Mouse (Mus musculus): ENCODE results near the gene Fbxo40. TPM values are rescaled to one million over a fixed set of nuclear protein-coding genes. Genes with fewer than 3 reads are reported as not detected.

The Fbxo40 gene
- polyA plus RNA-seq, 1 experiment: not detected

DNA sequence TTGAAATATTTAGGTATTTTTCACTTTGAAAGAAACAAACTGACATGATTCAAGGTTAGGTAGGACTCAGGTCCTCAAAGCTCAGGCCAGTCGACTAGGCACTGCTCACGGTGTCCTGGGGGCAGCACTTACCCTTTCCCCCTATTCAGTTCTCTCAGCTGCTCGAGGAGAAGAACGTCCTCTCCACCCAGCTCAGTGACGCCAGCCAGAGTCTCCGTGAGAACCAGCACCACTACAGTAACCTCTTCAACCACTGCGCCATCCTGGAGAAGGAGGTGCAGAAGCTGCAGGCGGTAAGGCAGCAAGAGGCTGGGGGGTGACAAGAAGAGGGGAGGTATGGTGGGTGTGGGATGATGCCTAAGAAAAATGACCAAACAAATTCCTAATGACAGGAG lies 62.2 kb downstream of the Fbxo40 start:
- TF ChIP-seq CTCF (IDR thresholded peaks at IDR 0.05; ENCODE audit: insufficient read depth, low read depth, low read length) (no peak), POLR2A (IDR thresholded peaks at IDR 0.05; ENCODE audit: insufficient read depth, low read depth, low read length) (no peak)
- Histone ChIP-seq H3K27ac (ENCODE audit: insufficient read depth, low read depth, low read length) (no peak overlapping the region), H3K4me3 (ENCODE audit: insufficient read depth, low read depth, low read length) (no peak overlapping the region), H3K4me1 (ENCODE audit: control insufficient read depth, insufficient read depth, low read length) (no peaks in the 10 kb centered on the region)
- WGBS: 90% methylated on average over 8 of the region's 8 CpGs

DNA sequence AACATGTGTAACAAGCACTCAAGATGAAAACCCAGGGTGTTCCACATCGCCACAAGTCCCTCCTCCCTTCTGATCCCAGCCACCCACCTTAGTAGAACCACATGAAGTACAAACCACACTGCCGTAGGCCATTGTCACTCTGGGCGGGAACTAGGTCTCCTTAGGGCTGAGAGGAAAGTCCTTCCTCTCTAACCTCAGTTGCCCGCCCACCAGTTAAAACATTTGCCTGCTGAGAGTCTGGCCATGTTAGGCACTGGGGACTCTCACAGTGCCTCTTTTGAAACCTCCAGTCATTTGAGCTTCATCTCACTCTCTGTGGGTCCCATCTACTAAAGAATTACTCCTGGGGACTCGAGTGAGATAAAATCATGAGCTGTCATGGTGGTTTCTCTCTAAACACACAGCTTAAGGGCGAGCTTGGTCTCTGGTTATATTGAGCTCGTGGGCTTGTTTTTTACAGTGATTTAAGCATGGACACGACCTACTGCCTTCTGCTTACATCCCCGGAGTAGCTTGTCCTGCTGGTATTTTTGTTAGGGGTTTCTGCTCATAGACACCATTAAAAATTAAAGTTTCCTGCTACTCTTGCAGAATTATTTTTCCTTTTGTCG lies 62.7 kb downstream of the Fbxo40 start:
- no peak overlapping the region for H3K4me3 ChIP-seq (ENCODE audit: insufficient read depth, low read depth, low read length)
- WGBS: 90% methylated on average over 10 of the region's 10 CpGs
- H3K4me1 ChIP-seq (ENCODE audit: control insufficient read depth, insufficient read depth, low read length): no peaks in the 10 kb centered on the region
- H3K27ac ChIP-seq (ENCODE audit: insufficient read depth, low read depth, low read length): no peak overlapping the region
- TF ChIP-seq POLR2A (IDR thresholded peaks at IDR 0.05; ENCODE audit: insufficient read depth, low read depth, low read length): no peak
- TF ChIP-seq CTCF (IDR thresholded peaks at IDR 0.05; ENCODE audit: insufficient read depth, low read depth, low read length): no peak

DNA sequence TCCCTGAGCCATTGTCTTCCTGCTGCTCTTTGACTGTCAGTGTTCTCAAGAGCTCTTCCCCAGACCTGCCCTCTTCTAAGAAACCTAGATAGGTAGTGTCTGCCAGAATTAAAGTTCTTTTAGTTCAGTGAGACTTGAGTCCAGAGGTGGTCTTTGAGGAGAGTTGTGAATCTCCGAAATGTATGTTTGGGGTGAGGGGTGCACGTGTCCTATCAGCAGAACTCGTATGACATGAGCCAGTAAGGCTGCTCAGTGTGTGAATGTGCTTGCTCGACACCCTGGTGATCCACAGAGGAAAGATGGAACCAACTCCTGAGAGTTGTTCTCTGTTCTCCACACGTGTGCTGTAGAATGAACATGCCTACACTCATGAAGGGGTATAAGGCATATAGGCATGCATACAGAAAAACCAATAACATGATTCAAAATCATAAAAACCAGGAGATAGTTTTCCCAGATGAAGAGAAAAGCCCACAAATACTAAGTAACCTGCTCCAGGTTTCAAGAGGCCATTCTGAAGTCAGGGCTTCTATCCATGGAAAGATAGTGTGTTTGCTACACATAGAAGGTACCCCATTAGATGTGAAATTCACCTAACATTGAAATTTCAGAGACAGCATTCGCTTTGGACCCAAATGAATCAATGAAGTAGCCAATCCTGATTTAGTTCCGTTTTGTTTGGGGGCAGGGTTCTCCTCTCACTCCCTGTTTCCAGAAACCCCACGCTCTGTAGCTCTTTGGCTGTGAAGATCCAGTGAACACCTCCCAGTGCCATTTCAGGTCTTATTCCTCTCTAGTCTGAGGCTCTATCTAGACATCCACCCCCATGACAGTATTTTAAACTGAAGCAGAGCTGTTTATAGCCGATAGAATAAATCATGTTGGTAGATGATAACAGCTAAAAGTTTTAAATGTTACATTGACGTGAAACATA lies 63.5 kb downstream of the Fbxo40 start:
- Histone ChIP-seq H3K4me3 (ENCODE audit: insufficient read depth, low read depth, low read length) (no peak overlapping the region), H3K4me1 (ENCODE audit: control insufficient read depth, insufficient read depth, low read length) (no peaks in the 10 kb centered on the region), H3K27ac (ENCODE audit: insufficient read depth, low read depth, low read length) (no peak overlapping the region)
- WGBS: 91% methylated on average over 10 of the region's 10 CpGs
- TF ChIP-seq POLR2A (IDR thresholded peaks at IDR 0.05; ENCODE audit: insufficient read depth, low read depth, low read length): no peak
- TF ChIP-seq CTCF (IDR thresholded peaks at IDR 0.05; ENCODE audit: insufficient read depth, low read depth, low read length): no peak

DNA sequence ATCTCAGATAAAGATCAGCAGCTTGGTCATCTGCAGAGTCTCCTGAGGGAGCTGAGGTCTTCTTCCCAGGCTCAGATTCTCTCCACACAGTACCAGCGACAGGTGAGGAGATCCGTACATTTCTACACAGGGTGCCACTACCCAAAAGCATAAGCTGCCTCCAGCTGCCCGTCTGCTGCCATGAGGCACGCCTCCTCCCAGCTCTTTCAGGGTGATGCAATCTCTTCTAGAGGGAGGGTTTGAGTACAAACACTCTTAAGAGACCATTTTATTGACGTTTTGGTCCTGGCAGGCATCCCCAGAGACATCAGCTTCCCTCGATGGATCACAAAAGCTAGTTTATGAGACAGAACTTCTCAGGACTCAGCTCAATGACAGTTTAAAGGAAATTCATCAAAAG lies 64.5 kb downstream of the Fbxo40 start:
- TF ChIP-seq POLR2A (IDR thresholded peaks at IDR 0.05; ENCODE audit: insufficient read depth, low read depth, low read length) (no peak), CTCF (IDR thresholded peaks at IDR 0.05; ENCODE audit: insufficient read depth, low read depth, low read length) (no peak)
- Histone ChIP-seq H3K4me1 (ENCODE audit: control insufficient read depth, insufficient read depth, low read length) (no peaks in the 10 kb centered on the region), H3K4me3 (ENCODE audit: insufficient read depth, low read depth, low read length) (no peak overlapping the region), H3K27ac (ENCODE audit: insufficient read depth, low read depth, low read length) (no peak overlapping the region)
- 71% methylated on average over 6 of the region's 6 CpGs for WGBS

DNA sequence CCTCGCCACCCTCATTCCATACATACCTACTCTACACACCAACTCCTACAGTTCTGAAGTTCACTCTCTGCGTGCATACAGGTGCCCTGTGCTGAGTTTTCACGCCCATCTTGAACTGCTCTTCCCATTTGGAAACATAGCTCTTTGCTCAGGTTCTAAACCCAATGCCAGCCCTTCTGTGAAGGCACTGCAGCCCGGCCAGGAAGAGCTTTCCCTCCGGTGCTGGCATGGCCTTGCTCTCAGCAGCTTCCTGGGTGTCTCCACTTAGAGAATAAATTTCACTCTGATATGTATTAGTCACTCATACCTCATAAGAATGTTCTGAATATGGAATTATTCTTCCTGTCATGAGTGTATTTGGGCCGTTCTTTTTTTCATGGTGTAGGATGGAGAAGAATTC lies 64.9 kb downstream of the Fbxo40 start:
- no peaks in the 10 kb centered on the region for H3K4me1 ChIP-seq (ENCODE audit: control insufficient read depth, insufficient read depth, low read length)
- H3K4me3 ChIP-seq (ENCODE audit: insufficient read depth, low read depth, low read length): no peak overlapping the region
- H3K27ac ChIP-seq (ENCODE audit: insufficient read depth, low read depth, low read length): no peak overlapping the region
- WGBS: 93% methylated on average over 6 of the region's 6 CpGs
- no peak for TF ChIP-seq CTCF (IDR thresholded peaks at IDR 0.05; ENCODE audit: insufficient read depth, low read depth, low read length)
- no peak for TF ChIP-seq POLR2A (IDR thresholded peaks at IDR 0.05; ENCODE audit: insufficient read depth, low read depth, low read length)

DNA sequence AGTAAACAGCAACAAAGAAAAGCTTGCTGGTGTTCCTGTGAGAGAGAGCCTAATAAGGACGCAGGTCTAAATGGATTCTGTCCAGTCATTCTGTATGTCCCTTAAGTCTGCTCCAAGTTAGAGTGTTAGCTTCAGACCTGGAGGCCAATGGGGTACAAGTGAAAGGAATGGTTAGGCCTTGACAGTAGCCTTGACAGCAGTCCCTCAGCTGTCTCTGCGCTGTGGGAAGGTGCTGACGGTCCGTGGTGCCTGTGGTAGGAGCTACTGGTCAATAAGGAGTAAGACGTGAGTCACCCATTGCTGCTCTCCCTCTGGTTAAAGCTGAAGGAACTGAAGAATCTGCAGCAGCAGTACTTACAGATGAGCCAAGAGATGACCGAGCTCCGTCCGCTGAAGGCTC lies 66.0 kb downstream of the Fbxo40 start:
- 94% methylated on average over 8 of the region's 8 CpGs for WGBS
- Histone ChIP-seq H3K4me3 (ENCODE audit: insufficient read depth, low read depth, low read length) (no peak overlapping the region), H3K4me1 (ENCODE audit: control insufficient read depth, insufficient read depth, low read length) (no peaks in the 10 kb centered on the region), H3K27ac (ENCODE audit: insufficient read depth, low read depth, low read length) (no peak overlapping the region)
- TF ChIP-seq CTCF (IDR thresholded peaks at IDR 0.05; ENCODE audit: insufficient read depth, low read depth, low read length) (no peak), POLR2A (IDR thresholded peaks at IDR 0.05; ENCODE audit: insufficient read depth, low read depth, low read length) (no peak)

DNA sequence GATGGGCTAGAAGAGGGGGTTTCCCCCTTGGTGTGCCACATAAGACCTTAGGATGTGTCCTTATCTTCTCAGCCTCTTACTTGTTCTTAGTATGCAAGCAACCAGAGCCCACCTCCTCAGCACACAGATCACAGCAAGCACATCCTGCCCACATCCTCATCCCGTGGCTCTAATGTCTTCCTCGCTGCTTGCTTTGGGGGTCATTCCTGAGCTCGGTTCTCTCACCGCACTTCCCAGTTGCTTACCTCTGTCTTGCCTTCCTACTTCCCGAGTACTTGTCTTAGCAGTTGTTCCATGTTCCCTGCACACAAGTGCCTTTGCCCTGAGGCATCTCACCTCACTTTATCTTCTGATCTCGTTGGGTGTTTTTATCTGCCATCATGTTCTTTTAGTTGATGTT lies 68.3 kb downstream of the Fbxo40 start:
- Histone ChIP-seq H3K4me3 (ENCODE audit: insufficient read depth, low read depth, low read length) (no peak overlapping the region), H3K27ac (ENCODE audit: insufficient read depth, low read depth, low read length) (no peak overlapping the region), H3K4me1 (ENCODE audit: control insufficient read depth, insufficient read depth, low read length) (no peaks in the 10 kb centered on the region)
- WGBS: 89% methylated on average over 6 of the region's 6 CpGs
- TF ChIP-seq POLR2A (IDR thresholded peaks at IDR 0.05; ENCODE audit: insufficient read depth, low read depth, low read length) (no peak), CTCF (IDR thresholded peaks at IDR 0.05; ENCODE audit: insufficient read depth, low read depth, low read length) (no peak)

DNA sequence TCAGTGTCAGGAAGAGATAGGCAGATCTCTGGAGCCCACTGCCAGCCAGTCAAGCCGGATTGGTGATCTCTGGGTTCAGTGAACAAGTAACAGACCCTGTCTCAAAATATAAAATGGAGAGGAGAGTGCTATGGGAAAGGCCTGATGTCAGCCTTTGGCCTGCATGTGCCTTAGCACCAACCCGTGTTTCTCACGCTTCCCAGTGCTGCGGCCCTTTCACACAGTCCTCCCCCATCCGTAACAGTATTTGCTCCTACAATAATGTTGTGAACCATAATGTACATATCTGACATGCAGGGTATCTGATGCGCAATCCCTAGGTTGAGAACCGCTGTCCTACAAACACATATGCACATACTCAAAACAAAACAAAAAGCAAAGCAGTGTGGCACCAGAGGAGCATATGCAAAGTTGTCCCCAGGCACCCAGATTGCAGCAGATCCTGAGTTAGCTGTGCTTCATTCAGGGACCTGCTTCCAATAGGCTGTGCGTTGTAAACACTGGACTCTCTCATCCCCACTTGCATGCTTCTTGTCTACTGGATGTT lies 69.1 kb downstream of the Fbxo40 start:
- TF ChIP-seq CTCF (IDR thresholded peaks at IDR 0.05; ENCODE audit: insufficient read depth, low read depth, low read length) (no peak), POLR2A (IDR thresholded peaks at IDR 0.05; ENCODE audit: insufficient read depth, low read depth, low read length) (no peak)
- whole genome bisulfite sequencing: 92% methylated on average over 8 of the region's 8 CpGs
- no peak overlapping the region for H3K27ac ChIP-seq (ENCODE audit: insufficient read depth, low read depth, low read length)
- H3K4me3 ChIP-seq (ENCODE audit: insufficient read depth, low read depth, low read length): no peak overlapping the region
- H3K4me1 ChIP-seq (ENCODE audit: control insufficient read depth, insufficient read depth, low read length): no peaks in the 10 kb centered on the region

DNA sequence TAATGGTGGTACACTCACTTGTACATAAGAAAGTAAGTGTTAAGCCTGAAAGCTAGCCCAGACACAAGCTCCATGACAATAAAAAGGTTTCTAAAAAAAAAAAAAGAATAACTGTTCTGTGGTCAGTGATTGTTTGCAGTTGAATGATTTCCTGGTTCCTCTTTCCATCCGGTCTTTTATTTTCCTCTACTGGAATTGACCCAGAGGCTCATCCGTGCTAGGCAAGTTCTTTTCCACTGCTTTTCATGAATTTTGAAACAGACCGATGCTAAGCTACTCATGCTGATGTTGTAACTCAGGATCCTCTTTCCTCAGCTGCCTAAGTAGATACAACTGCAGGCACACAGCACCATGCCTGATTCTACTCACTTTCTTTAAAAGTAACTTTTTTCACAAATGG lies 69.9 kb downstream of the Fbxo40 start:
- 83% methylated on average over 3 of the region's 3 CpGs for WGBS
- H3K4me1 ChIP-seq (ENCODE audit: control insufficient read depth, insufficient read depth, low read length): no peaks in the 10 kb centered on the region
- no peak overlapping the region for H3K4me3 ChIP-seq (ENCODE audit: insufficient read depth, low read depth, low read length)
- TF ChIP-seq CTCF (IDR thresholded peaks at IDR 0.05; ENCODE audit: insufficient read depth, low read depth, low read length) (no peak), POLR2A (IDR thresholded peaks at IDR 0.05; ENCODE audit: insufficient read depth, low read depth, low read length) (no peak)
- H3K27ac ChIP-seq (ENCODE audit: insufficient read depth, low read depth, low read length): no peak overlapping the region

All from olfactory bulb, adult 2 months (tissue).